Mouse (Mus musculus): ENCODE measurements around the gene Ccnk. TPM values are rescaled to one million over a fixed set of nuclear protein-coding genes. Genes with fewer than 3 reads are reported as not detected.

Gene Ccnk
- polyA plus RNA-seq, 1 experiment from 2014 or later: 3.2 TPM

DNA sequence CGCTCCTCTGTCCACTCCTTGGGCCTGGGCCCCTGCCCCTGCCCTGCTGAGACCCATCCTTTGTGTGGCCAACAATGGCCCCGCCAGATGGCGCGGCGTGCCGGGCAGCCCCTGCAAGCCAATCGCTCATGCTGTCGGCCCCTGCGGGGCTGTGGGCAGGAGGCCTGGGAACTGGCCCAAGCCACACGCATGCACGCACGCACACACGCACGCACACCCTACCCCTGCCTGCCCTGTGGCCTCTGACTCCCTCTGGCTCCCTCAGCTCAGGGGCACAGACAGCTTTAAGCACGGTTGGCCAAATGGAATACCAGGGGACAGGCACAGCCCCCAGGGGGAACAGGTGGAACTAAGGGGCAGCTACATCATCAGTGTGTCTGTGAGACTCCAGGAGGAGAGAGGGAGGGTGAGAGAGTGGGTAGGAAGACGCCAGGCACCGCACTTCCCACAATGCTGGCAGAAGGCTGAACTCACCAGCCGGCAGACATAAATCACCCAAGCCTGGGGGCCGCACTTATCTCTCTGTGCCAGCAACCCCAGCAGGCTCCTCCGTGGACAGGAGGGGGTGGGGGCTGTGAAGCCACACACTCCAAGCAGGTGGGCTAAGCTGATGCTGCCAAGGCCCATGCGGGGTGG is 61.7 kb downstream of the Ccnk start:
- WGBS: 38% methylated on average over 21 of the region's 21 CpGs
- ATAC-seq (ENCODE audit: insufficient read depth, low FRiP score, low read depth): 0 out of 2 replicates have a peak, but pooled peaks have one; percentile 6

DNA sequence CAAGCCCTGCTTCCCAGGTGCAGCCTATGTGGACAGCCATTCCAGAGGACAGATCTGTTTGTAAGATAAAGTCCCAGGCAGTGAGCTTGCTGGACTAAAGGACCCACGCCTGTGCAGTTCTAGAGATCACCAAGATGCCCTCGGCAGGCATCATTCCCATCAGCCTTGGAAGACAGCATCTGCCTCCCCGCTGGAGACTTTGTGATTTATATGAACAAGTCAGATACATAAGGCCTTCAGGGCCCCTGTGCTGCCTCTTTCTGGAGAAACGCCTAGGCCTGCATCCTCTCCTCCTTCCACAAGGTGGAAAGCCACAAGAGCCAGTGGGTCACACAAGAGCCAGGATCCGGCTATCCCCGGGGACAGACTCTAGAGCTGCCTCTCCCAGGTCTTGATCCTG is 62.2 kb downstream of the Ccnk start:
- no peak overlapping the region for H3K4me3 ChIP-seq (replicated peaks)
- H3K27ac ChIP-seq: no peak overlapping the region
- H3K9ac ChIP-seq: no peak overlapping the region
- ATAC-seq (ENCODE audit: insufficient read depth, low FRiP score, low read depth): no peak
- no peaks in the 10 kb centered on the region for H3K27me3 ChIP-seq (replicated peaks)
- H3K36me3 ChIP-seq: no peaks in the 10 kb centered on the region
- no peak overlapping the region for H3K4me2 ChIP-seq
- 49% methylated on average over 6 of the region's 6 CpGs for WGBS
- peaks cover 68% of the 10 kb centered on the region for H3K4me1 ChIP-seq
- no peaks in the 10 kb centered on the region for H3K9me3 ChIP-seq

More for the DNA sequence above, 61.7 kb downstream of the Ccnk start:
- no peaks in the 10 kb centered on the region for H3K36me3 ChIP-seq
- H3K4me2 ChIP-seq: no peak overlapping the region
- H3K27me3 ChIP-seq (replicated peaks): no peaks in the 10 kb centered on the region
- H3K4me3 ChIP-seq (replicated peaks): no peak overlapping the region
- peak overlapping the region; percentile 11; the same call in 1 of the 2 replicates for H3K27ac ChIP-seq
- no peak overlapping the region for H3K9ac ChIP-seq
- H3K9me3 ChIP-seq: no peaks in the 10 kb centered on the region
- H3K4me1 ChIP-seq: peaks cover 68% of the 10 kb centered on the region

DNA sequence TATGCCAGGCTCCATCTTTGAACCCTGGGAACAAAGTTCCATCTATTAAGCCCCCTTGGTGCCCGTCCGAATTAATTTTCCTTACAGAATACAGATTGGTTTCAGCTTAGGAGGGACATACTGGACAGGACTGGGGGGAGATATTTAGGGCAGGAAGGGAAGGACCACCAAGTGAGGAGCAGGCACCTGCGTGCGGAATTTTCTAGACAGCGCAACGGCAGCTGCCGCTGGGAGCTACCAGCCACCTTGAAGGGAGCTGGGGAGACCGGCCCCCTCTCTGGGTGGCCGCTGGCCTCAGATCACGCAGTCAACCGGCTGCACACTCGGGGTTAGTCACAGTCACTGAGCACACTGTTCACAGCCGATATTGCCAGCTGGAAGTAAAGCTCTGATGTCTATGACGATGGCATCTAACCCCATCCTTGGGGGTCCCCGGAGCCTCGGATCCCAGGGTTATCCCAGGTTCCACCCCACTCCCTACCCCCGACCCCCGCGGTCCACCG is 62.9 kb downstream of the Ccnk start:
- no peak overlapping the region for H3K4me2 ChIP-seq
- 85% methylated on average over 20 of the region's 20 CpGs for WGBS
- no peak overlapping the region for H3K9ac ChIP-seq
- no peaks in the 10 kb centered on the region for H3K36me3 ChIP-seq
- H3K27ac ChIP-seq: no peak overlapping the region
- peaks cover 68% of the 10 kb centered on the region for H3K4me1 ChIP-seq
- no peak overlapping the region for H3K4me3 ChIP-seq (replicated peaks)
- H3K27me3 ChIP-seq (replicated peaks): no peaks in the 10 kb centered on the region
- no peaks in the 10 kb centered on the region for H3K9me3 ChIP-seq
- ATAC-seq (ENCODE audit: insufficient read depth, low FRiP score, low read depth): no peak

DNA sequence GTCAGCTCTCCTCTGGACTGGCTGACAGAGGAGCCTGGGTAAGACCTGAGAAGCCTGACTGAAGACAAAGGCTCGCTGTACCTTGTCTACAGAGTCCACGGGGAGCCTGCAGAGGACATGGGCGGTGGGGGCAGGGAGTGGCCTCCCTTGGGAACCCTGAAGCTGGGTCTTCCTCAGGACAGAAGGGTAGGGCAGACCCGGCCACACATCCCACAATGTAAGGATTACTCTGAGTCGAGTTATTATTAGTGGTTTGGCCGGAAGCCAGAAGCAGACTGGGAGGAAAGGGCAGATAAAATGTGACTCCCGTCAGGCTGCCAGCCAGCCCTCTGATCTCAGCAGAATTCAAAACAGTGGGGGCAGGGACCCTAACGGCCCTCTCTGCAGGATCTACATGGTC is 65.4 kb downstream of the Ccnk start:
- WGBS: 3% methylated on average over 8 of the region's 8 CpGs
- no peaks in the 10 kb centered on the region for H3K27me3 ChIP-seq (replicated peaks)
- no peaks in the 10 kb centered on the region for H3K9me3 ChIP-seq
- peak overlapping the region; percentile 76 for H3K27ac ChIP-seq
- no peaks in the 10 kb centered on the region for H3K36me3 ChIP-seq
- H3K9ac ChIP-seq: no peak overlapping the region
- H3K4me1 ChIP-seq: peaks cover 71% of the 10 kb centered on the region
- ATAC-seq (ENCODE audit: insufficient read depth, low FRiP score, low read depth): peak; percentile 34
- H3K4me2 ChIP-seq: peak overlapping the region; percentile 17; the same call in 1 of the 2 replicates
- no peak overlapping the region for H3K4me3 ChIP-seq (replicated peaks)

DNA sequence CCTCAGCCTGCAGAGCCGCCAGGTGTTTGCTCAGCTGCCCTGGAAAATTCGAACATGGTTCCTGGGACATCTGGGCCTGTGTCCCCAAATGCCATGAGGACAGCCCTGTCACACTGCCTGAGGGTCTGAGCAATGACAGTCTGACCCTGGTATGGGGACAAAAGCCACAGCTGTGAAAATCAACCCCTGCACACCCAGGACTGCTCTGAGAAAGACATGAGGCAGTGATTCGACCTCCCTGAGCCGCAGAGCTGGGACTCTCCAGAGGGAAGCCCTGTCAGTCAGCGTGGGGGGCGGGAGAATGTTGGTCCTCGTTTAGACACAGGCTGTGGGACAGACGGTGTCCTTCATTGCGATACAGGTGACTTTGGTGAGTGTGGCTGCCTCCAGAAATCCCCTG is 66.2 kb downstream of the Ccnk start:
- H3K27me3 ChIP-seq (replicated peaks): no peaks in the 10 kb centered on the region
- no peak overlapping the region for H3K9ac ChIP-seq
- H3K4me2 ChIP-seq: no peak overlapping the region
- H3K27ac ChIP-seq: no peak overlapping the region
- ATAC-seq (ENCODE audit: insufficient read depth, low FRiP score, low read depth): no peak
- no peak overlapping the region for H3K4me3 ChIP-seq (replicated peaks)
- 54% methylated on average over 9 of the region's 9 CpGs for WGBS
- no peaks in the 10 kb centered on the region for H3K36me3 ChIP-seq
- H3K4me1 ChIP-seq: peaks cover 71% of the 10 kb centered on the region
- no peaks in the 10 kb centered on the region for H3K9me3 ChIP-seq

DNA sequence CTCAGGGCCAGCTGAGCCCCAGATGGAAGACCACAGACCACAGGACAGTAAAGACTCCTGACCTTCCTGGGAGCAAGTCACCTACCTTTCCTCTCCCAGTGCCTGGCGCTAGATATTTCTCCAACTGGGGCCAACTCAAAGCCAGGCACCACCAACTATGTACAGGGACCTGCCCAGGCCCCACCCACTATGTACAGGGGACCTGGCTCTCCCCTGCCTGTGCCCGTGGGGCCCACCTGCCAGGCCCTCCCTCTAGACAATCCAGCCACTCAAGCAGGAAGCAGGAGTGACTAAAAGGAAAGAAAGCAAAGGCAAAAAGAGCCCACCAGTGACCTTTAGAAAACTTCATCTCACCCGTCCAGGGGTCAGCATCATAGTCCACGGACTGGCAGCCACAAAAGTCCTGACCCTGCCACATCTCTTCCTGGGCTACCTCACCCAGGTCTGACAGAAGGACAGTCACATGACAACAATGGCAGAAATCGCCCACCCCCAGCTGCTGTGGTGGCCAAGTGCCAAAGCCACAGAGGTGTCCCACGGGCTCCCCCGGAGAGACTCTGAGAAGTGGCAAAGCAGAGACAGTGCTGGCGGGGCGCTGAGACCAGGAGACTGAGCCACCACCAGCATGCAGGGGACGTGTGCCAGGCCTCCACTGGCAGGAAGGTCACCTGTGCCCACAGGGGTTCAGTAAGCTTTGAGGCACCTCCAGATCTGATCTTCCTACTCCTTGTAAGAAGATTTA is 67.6 kb downstream of the Ccnk start:
- Histone ChIP-seq H3K36me3 (no peaks in the 10 kb centered on the region), H3K27me3 (replicated peaks) (no peaks in the 10 kb centered on the region), H3K4me2 (no peak overlapping the region), H3K27ac (peak overlapping the region; percentile 11; the same call in 1 of the 2 replicates), H3K9ac (no peak overlapping the region), H3K4me1 (peaks cover 65% of the 10 kb centered on the region), H3K9me3 (no peaks in the 10 kb centered on the region), H3K4me3 (replicated peaks) (no peak overlapping the region)
- no peak for ATAC-seq (ENCODE audit: insufficient read depth, low FRiP score, low read depth)
- 67% methylated on average over 10 of the region's 10 CpGs for WGBS

DNA sequence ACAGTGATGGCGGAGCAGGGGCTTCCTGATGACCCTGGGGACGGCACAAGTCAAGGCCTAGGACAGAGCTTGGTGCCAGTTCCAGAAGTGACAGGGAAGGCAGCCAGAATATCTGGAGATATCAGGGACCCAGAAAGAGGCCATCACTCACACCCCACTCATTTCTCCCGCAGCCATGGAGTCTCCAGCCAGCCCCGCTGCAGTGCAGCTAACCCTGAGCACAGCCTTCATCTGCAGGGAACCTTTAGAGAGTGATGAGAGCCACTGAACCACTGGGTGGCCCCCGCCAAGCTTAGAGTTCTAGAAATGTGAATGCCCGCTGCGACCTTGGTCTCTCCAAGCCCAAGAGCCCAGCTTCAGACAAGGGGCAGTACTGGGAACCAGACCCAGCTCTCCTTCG is 69.6 kb downstream of the Ccnk start:
- WGBS: 91% methylated on average over 8 of the region's 8 CpGs
- no peaks in the 10 kb centered on the region for H3K36me3 ChIP-seq
- no peak overlapping the region for H3K27ac ChIP-seq
- H3K9ac ChIP-seq: no peak overlapping the region
- no peak for ATAC-seq (ENCODE audit: insufficient read depth, low FRiP score, low read depth)
- H3K4me1 ChIP-seq: peaks cover 65% of the 10 kb centered on the region
- no peak overlapping the region for H3K4me2 ChIP-seq
- H3K9me3 ChIP-seq: no peaks in the 10 kb centered on the region
- H3K4me3 ChIP-seq (replicated peaks): no peak overlapping the region
- no peaks in the 10 kb centered on the region for H3K27me3 ChIP-seq (replicated peaks)

DNA sequence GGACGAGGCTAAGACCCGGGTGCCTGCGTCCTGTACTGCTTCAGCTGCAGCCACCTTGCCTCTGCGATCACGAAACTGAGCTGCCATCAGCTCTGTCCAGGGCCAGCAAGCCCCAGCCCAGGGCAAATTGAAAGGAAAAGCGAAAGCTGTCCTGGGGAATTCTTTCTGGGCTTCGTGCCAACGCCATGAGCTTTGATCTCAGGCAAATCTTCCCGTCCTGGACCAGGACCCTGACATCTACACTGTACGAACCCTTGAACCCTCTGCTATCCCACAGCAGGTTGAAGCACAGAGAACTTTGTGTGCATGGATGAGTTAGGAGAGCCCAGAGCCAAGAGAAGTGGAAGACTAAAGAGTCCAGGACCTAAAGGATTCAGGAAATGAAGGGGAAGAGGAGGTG is 70.1 kb downstream of the Ccnk start:
- H3K4me1 ChIP-seq: peaks cover 60% of the 10 kb centered on the region
- H3K27ac ChIP-seq: no peak overlapping the region
- H3K36me3 ChIP-seq: no peaks in the 10 kb centered on the region
- H3K9ac ChIP-seq: no peak overlapping the region
- H3K27me3 ChIP-seq (replicated peaks): no peaks in the 10 kb centered on the region
- no peak overlapping the region for H3K4me2 ChIP-seq
- WGBS: 51% methylated on average over 10 of the region's 10 CpGs
- peak; percentile 15; the same call in 1 of the 2 replicates for ATAC-seq (ENCODE audit: insufficient read depth, low FRiP score, low read depth)
- H3K4me3 ChIP-seq (replicated peaks): no peak overlapping the region
- H3K9me3 ChIP-seq: no peaks in the 10 kb centered on the region

DNA sequence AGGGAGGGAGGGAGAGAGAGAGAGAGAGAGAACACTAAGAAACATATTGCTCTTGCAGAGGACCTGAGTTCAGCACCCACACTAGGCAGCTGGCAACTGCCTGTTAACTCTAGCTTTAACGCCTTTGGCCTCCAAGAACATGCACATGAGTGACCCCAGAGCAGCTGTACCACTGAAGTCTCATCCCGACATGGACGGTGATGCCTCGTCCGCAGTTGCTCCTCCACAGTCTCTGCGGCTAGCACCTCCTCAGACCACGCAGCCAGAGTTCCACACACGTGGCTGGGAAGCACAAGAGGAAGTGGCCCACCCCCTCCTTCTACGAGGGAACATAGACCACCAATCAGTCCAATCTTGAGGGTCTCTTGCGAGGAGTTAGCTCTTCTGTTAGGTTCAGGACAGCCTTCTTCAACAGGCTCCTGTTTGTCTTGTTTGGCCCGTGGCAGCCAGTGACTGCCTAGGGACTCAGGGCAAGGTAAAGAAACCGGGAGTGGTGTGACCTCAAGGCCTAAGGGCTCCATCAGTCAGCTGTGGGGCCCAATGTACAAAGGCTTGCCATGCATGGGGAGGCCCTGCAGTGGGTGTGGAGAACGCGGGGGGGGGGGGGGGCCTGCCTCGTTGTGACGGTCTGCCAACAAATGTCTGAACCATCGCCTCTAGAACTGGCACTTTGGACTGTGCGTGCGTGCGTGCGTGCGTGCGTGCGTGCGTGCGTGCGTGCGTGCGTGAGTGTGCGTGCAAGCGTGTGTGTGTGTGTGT is 71.8 kb downstream of the Ccnk start:
- 84% methylated on average over 29 of the region's 31 CpGs for WGBS
- H3K36me3 ChIP-seq: no peaks in the 10 kb centered on the region
- no peak overlapping the region for H3K4me2 ChIP-seq
- peaks cover 55% of the 10 kb centered on the region for H3K4me1 ChIP-seq
- no peak for ATAC-seq (ENCODE audit: insufficient read depth, low FRiP score, low read depth)
- peak overlapping the region; percentile 23; the same call in 1 of the 2 replicates for H3K27ac ChIP-seq
- no peaks in the 10 kb centered on the region for H3K9me3 ChIP-seq
- no peak overlapping the region for H3K9ac ChIP-seq
- no peaks in the 10 kb centered on the region for H3K27me3 ChIP-seq (replicated peaks)
- no peak overlapping the region for H3K4me3 ChIP-seq (replicated peaks)

DNA sequence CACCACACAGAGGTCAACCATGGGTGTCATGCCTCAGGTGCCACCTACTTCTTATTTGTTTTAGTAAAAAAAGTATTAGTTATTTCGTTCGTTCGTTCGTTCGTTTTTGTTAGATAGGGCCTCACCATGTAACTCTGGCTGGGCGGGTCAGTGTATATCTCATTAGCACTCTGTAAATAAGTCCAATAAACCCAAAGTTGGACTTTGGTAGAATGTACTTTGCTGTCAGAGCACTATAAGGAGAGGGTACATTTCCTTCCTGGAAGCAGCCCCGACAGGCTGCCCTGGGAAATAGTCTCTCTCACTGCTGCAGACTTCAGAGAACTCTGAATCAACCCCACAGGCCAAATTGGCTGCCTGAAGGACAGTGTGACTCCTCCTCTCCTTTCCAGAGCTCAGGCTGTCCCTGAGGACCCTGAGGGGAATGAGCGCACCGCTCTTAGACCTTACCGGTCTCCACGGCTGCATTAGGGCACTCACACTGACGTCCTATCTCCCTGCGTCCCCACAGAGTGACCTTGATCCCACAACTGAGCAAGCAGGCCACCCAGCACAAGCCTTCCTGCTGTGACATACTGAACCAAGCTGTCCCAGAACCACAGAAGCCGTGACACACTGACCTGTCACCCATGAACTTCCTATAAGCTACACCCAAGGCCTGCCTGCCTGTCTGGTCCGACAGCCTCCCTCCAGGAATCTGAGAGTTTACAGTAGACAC is 72.6 kb downstream of the Ccnk start:
- no peak overlapping the region for H3K9ac ChIP-seq
- H3K27ac ChIP-seq: peak overlapping the region; percentile 71
- no peak overlapping the region for H3K4me3 ChIP-seq (replicated peaks)
- H3K36me3 ChIP-seq: no peaks in the 10 kb centered on the region
- peak; percentile 24; the same call in 1 of the 2 replicates for ATAC-seq (ENCODE audit: insufficient read depth, low FRiP score, low read depth)
- H3K9me3 ChIP-seq: no peaks in the 10 kb centered on the region
- H3K4me2 ChIP-seq: no peak overlapping the region
- 68% methylated on average over 15 of the region's 15 CpGs for WGBS
- no peaks in the 10 kb centered on the region for H3K27me3 ChIP-seq (replicated peaks)
- peaks cover 50% of the 10 kb centered on the region for H3K4me1 ChIP-seq

All from stomach, embryonic 15.5 days (tissue).